Mouse (Mus musculus): ENCODE results near the gene Gsg1l.

The Gsg1l gene

GRCm38 (mm10) chr7:125934319-125934718 is 147.9 kb downstream of the Gsg1l start:
- no peak for DNase-seq (ENCODE audit: low spot score in 2 of 2)

GRCm38 (mm10) chr7:125933356-125934244 is 148.6 kb downstream of the Gsg1l start:
- DNase-seq (ENCODE audit: low spot score in 2 of 2): no peak

- no peak for DNase-seq (ENCODE audit: low spot score in 2 of 2)
These were observed 150.6 kb downstream of the Gsg1l start for GRCm38 (mm10) chr7:125931602-125932001.

- no peak for DNase-seq (ENCODE audit: low spot score in 2 of 2)
These were observed 158.2 kb downstream of the Gsg1l start for GRCm38 (mm10) chr7:125924044-125924443.

GRCm38 (mm10) chr7:125920801-125921200 is 161.4 kb downstream of the Gsg1l start:
- no peak for DNase-seq (ENCODE audit: low spot score in 2 of 2)

GRCm38 (mm10) chr7:125900386-125901161 is 181.6 kb downstream of the Gsg1l start:
- no peak for DNase-seq (ENCODE audit: low spot score in 2 of 2)

- no peak for DNase-seq (ENCODE audit: low spot score in 2 of 2)
These were observed 182.3 kb downstream of the Gsg1l start for GRCm38 (mm10) chr7:125899916-125900315.

GRCm38 (mm10) chr7:125899036-125899435 is 183.2 kb downstream of the Gsg1l start:
- DNase-seq (ENCODE audit: low spot score in 2 of 2): peak; percentile 62 to 75

GRCm38 (mm10) chr7:125897059-125897458 is 185.2 kb downstream of the Gsg1l start:
- no peak for DNase-seq (ENCODE audit: low spot score in 2 of 2)

GRCm38 (mm10) chr7:125893621-125894020 is 188.6 kb downstream of the Gsg1l start:
- no peak for DNase-seq (ENCODE audit: low spot score in 2 of 2)

GRCm38 (mm10) chr7:125888373-125888772 is 193.8 kb downstream of the Gsg1l start:
- DNase-seq (ENCODE audit: low spot score in 2 of 2): peak; percentile 71 to 76

- DNase-seq (ENCODE audit: low spot score in 2 of 2): no peak
These were observed 194.4 kb downstream of the Gsg1l start for GRCm38 (mm10) chr7:125887761-125888160.

- DNase-seq (ENCODE audit: low spot score in 2 of 2): no peak
These were observed 195.1 kb downstream of the Gsg1l start for GRCm38 (mm10) chr7:125887124-125887523.

GRCm38 (mm10) chr7:125886116-125886680 is 196.0 kb downstream of the Gsg1l start:
- no peak for DNase-seq (ENCODE audit: low spot score in 2 of 2)

GRCm38 (mm10) chr7:125883232-125883631 is 199.0 kb downstream of the Gsg1l start:
- no peak for DNase-seq (ENCODE audit: low spot score in 2 of 2)

GRCm38 (mm10) chr7:125878040-125878439 is 204.2 kb downstream of the Gsg1l start:
- DNase-seq (ENCODE audit: low spot score in 2 of 2): no peak

GRCm38 (mm10) chr7:125873971-125874495 is 208.2 kb downstream of the Gsg1l start:
- DNase-seq (ENCODE audit: low spot score in 2 of 2): no peak

- no peak for DNase-seq (ENCODE audit: low spot score in 2 of 2)
These were observed 209.3 kb downstream of the Gsg1l start for GRCm38 (mm10) chr7:125872874-125873273.

GRCm38 (mm10) chr7:125872202-125872580 is 210.0 kb downstream of the Gsg1l start:
- no peak for DNase-seq (ENCODE audit: low spot score in 2 of 2)

GRCm38 (mm10) chr7:125871404-125872201 is 210.6 kb downstream of the Gsg1l start:
- peak; percentile 49 to 68 for DNase-seq (ENCODE audit: low spot score in 2 of 2)

- DNase-seq (ENCODE audit: low spot score in 2 of 2): no peak
These were observed 213.6 kb downstream of the Gsg1l start for GRCm38 (mm10) chr7:125868570-125868969.

Measured in right cerebral cortex, postnatal 10 days (tissue).